Mouse (Mus musculus): ENCODE data around the gene Mthfs.
A peak's percentile ranks its signal among the peaks of the same experiment; 100 is the strongest.
"Not testable (repeated sequence)": the region's sequence is repeated elsewhere in the genome, so short reads cannot be mapped to it uniquely, and the experiment has no call there.

Mthfs gene

GRCm38 (mm10) chr9:89210353-89211064 is at the start of gene Mthfs:
Gene Mthfs, plus strand, starts transcription at chr9:89210676.
- not testable (repeated sequence) for DNase-seq (ENCODE audit: low spot score in 2 of 2)

- not testable (repeated sequence) for DNase-seq (ENCODE audit: low spot score in 2 of 2)
These were observed 37.9 kb upstream of the Mthfs start for GRCm38 (mm10) chr9:89172539-89172938.

GRCm38 (mm10) chr9:89178833-89179232 is 31.6 kb upstream of the Mthfs start:
- DNase-seq (ENCODE audit: low spot score in 2 of 2), result peak; percentile 46 to 71

- not testable (repeated sequence) for DNase-seq (ENCODE audit: low spot score in 2 of 2)
These were observed 31.0 kb upstream of the Mthfs start for GRCm38 (mm10) chr9:89179469-89179868.

- DNase-seq (ENCODE audit: low spot score in 2 of 2), result not testable (repeated sequence)
These were observed 23.5 kb upstream of the Mthfs start for GRCm38 (mm10) chr9:89187006-89187405.

GRCm38 (mm10) chr9:89195483-89195882 is 15.0 kb upstream of the Mthfs start:
- not testable (repeated sequence) for DNase-seq (ENCODE audit: low spot score in 2 of 2)

- DNase-seq (ENCODE audit: low spot score in 2 of 2), result not testable (repeated sequence)
These were observed 13.0 kb upstream of the Mthfs start for GRCm38 (mm10) chr9:89197509-89197908.

- not testable (repeated sequence) for DNase-seq (ENCODE audit: low spot score in 2 of 2)
These were observed 12.1 kb upstream of the Mthfs start for GRCm38 (mm10) chr9:89198349-89198748.

- DNase-seq (ENCODE audit: low spot score in 2 of 2), result not testable (repeated sequence)
These were observed 11.5 kb upstream of the Mthfs start, which contains the start of the genes Bcl2a1b and Gm29094 for GRCm38 (mm10) chr9:89198969-89199416. Gene Bcl2a1b, plus strand, starts transcription at chr9:89199209. Gene Gm29094, plus strand, starts transcription at chr9:89199379.

GRCm38 (mm10) chr9:89202256-89202655 is 8.2 kb upstream of the Mthfs start:
- not testable (repeated sequence) for DNase-seq (ENCODE audit: low spot score in 2 of 2)

GRCm38 (mm10) chr9:89208939-89209338 is 1.5 kb upstream of the Mthfs start:
- DNase-seq (ENCODE audit: low spot score in 2 of 2), result not testable (repeated sequence)

GRCm38 (mm10) chr9:89211065-89211858 is 786 bp downstream of the Mthfs start:
- DNase-seq (ENCODE audit: low spot score in 2 of 2), result peak; percentile 76 to 88

- DNase-seq (ENCODE audit: low spot score in 2 of 2), result peak in 1 of 2 experiments; percentile 53
These were observed 2.0 kb downstream of the Mthfs start for GRCm38 (mm10) chr9:89212428-89212827.

- not testable (repeated sequence) for DNase-seq (ENCODE audit: low spot score in 2 of 2)
These were observed 7.7 kb downstream of the Mthfs start for GRCm38 (mm10) chr9:89218174-89218573.

GRCm38 (mm10) chr9:89219668-89220067 is 9.2 kb downstream of the Mthfs start:
- not testable (repeated sequence) for DNase-seq (ENCODE audit: low spot score in 2 of 2)

- DNase-seq (ENCODE audit: low spot score in 2 of 2), result not testable (repeated sequence)
These were observed 10.3 kb downstream of the Mthfs start for GRCm38 (mm10) chr9:89220704-89221287.

GRCm38 (mm10) chr9:89226071-89226470 is 15.6 kb downstream of the Mthfs start:
- no peak for DNase-seq (ENCODE audit: low spot score in 2 of 2)

- DNase-seq (ENCODE audit: low spot score in 2 of 2), result no peak
These were observed 17.6 kb downstream of the Mthfs start for GRCm38 (mm10) chr9:89228122-89228521.

- peak in 1 of 2 experiments; percentile 70 for DNase-seq (ENCODE audit: low spot score in 2 of 2)
These were observed 20.5 kb downstream of the Mthfs start for GRCm38 (mm10) chr9:89230897-89231497.

GRCm38 (mm10) chr9:89237131-89237530 is 26.7 kb downstream of the Mthfs start:
- DNase-seq (ENCODE audit: low spot score in 2 of 2), result not testable (repeated sequence)

- DNase-seq (ENCODE audit: low spot score in 2 of 2), result not testable (repeated sequence)
These were observed 28.6 kb downstream of the Mthfs start for GRCm38 (mm10) chr9:89238976-89239505.

Data from cerebellum, postnatal 4 days (tissue).